Mouse (Mus musculus): ENCODE results near the gene Nudt14.

The Nudt14 gene

DNA sequence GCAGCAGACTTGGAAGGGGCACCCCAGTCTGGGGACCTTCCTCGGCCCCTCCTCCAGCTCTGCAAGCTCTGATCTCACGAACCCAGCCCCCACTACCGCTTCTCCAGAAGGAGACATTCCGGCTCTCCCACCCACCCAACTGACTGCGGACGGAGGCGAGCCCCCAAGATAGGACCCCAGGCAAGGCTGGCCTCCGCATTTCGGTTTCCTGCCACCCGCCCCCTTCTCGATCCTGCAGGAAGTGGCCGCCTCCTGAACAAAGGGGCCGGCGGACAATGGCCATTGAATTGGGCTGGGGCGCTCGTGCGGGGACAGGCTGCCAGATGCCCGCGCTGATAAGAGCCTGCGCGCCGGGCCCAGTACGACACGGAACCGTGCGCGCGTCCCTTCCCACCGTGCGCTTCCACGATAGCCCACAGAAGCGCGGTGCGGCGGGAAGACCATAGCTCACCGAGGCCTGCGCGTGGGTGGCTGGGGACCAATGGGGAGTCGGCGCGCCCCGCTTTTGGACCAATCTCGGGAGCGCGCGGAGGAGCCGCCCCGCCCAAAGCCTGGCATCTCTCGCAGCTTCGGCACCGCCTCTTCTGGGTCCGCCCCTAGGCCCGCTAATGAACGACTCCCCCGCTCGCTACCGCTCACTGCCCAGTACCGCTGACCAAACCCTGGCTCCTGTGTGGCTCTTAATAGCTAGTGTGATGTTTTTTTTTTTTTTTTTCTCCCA is 8.3 kb upstream of the Nudt14 start:
- DNase-seq (ENCODE audit: low spot score), result peak; percentile 94

DNA sequence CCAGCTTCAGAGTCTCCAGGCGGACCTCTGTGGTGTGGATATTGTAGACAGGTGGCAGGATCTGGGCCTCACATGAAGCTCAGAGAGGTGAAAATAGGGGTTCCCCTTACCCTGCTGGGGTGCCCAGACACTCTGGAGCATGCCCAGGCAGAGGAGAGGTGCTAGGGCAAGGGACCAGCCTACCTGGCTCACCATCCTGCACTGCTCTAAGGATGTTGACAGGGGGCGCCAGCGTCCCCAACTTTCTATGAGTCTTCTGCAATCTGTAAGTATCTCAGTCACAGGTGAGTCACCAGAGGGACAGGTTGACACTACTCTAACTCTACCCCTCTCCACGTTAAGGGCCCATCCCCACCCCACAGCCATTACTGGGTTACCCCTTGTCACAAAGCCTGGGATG is 5.4 kb upstream of the Nudt14 start:
- no peak for DNase-seq (ENCODE audit: low spot score)

GRCm38 (mm10) chr12:112943669-112944068 is 1.7 kb upstream of the Nudt14 start:
- DNase-seq (ENCODE audit: low spot score), result no peak

DNA sequence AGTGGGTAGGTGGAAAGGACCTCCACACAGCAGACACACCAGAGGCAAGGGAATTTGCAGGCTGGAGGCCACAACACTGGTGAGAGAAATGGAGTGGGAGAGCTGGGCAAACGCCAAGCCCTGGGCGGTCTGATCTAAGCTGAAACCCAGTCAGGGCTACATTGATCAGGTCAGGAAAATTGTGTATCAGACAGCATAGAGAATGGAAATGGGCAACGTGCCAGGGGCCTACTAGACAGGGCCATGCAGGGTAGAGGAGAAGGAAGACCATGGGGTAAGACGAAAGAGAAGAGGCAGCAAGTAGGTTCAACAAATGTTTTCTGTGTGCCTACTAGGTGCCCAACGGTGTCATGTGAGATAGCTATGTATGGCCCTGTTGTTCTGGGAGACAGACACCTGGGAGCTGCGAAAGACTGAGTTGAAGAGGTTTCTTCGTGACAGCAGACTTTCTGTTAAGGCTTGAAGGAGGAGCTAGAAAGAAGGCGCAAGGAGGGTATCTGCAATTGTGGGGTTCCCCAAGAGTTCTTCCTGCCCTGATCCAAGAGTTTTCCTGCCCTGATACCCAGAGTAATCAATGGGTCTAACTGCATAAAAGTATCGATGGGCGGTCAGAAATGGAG is 658 bp downstream of the Nudt14 start:
- DNase-seq (ENCODE audit: low spot score), result no peak

DNA sequence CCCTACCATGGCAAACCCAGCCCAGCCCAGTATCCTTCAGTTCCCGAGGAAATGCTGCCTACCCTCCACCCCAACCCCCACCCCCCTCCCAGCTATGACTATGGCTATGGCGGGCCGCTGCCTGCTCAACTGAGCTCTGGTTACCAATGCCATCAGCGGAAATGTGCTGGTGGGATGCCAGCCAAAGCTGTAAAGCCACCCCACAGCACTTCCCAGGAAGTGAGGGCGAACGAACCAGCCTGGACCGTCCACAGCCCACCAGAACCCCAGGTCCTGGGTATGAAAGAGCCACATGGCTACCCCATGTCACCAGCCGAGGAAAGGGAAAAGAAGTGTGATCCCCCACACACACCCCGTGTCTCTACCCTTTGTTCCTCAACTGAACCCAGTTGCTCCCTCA is 1.2 kb downstream of the Nudt14 start:
- no peak for DNase-seq (ENCODE audit: low spot score)

GRCm38 (mm10) chr12:112940238-112940637 is 1.7 kb downstream of the Nudt14 start:
- DNase-seq (ENCODE audit: low spot score), result no peak

DNA sequence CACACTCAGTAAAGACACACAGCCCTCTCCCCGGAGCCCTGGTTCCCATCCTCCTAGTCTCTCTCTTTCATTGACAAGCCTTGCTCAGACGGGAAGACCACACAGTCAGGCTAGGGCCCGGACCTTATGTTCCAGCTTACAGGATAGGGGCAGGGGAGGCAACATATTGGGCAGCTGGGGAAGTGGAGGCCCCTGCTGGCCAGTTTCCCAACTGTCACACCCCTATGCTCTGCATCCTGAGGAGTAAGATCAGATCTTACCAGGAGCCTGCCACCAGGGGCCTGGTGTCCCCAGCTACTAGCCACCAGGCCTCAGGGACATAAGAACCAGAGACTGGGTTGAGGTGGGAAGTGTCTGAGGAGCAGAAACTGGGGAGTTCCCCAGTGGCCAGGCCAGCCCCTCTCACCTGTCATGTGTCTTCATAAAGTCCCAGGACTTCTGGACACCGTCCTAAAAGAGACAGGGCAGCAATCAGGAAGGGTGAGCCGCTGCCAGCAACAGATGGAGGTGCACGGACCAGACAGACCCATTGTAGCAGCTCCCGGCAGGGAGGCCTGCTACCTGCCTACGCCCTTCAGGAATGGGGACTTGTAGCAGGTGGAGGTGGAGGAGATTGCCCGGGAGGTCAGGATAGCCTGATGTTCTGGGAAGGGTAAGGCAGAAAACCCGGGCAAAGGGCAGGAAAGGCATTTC is 2.9 kb downstream of the Nudt14 start:
- peak; percentile 76 for DNase-seq (ENCODE audit: low spot score)

- no peak for DNase-seq (ENCODE audit: low spot score)
These were observed 3.6 kb downstream of the Nudt14 start for GRCm38 (mm10) chr12:112938366-112938765.

- DNase-seq (ENCODE audit: low spot score), result no peak
These were observed 4.0 kb downstream of the Nudt14 start for GRCm38 (mm10) chr12:112937906-112938305.

DNA sequence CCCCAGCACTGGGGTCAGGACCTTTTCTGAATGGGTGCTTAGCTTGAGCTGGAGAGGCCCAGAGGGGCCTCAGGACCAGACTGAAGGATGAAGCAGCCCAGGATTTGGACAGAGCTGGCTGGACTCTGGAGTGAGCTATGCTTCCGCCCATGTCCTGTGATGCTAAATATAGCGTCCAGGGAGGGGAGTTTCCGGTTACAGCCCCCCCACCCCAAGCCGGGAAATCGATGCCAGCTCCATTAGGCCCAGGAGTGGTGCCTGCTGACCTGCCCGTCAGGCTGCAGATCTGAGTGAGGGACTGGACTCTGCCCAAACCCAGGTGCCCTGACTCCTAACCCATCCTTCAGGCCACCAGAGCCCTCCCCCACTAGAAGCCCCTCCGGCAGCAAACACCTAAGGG is 9.3 kb downstream of the Nudt14 start:
- DNase-seq (ENCODE audit: low spot score), result no peak

DNA sequence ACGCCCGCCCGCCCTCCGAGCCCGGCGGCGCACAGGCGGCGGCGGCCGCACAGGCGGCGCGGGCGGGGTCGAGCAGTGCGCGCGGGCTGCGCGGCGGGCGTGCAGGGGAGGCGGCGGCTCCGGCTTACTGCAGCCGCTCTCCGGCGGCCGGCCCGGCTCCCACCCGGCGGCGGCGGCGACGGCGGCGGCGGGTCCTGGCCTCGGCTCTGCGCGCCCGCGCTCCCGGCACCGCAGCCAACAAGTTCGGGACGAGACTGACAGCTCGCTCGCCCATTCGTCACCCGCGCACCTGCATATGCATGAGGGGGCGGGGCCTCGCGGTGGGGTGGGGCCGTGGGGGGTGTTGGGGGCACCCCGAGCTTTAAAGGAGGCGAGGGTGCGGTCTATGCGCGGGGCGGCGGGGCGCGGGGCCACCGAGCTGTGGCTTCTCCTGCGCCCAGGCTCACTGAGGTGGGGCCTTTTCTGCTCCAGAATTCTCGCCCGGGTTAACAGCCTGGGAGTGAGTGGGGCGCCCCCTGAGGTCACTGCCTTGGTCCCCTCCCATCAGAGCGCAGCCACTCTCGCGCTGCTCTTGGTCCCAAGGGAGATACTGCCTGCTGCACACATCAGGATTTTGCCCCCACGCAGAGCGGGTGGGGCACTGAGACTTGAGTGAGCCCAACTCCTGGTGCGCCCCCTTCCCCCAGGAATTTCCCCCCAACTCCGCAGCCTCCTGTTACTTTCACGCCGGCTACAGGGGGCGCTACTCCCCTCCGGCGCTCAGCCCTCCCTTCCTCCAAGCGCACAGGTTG is 12.2 kb downstream of the Nudt14 start, which contains the start of gene Jag2:
Jag2 (minus strand) TSS at position 215 of the 791 bp plus-strand sequence.
- peak; percentile 69 for DNase-seq (ENCODE audit: low spot score)

DNA sequence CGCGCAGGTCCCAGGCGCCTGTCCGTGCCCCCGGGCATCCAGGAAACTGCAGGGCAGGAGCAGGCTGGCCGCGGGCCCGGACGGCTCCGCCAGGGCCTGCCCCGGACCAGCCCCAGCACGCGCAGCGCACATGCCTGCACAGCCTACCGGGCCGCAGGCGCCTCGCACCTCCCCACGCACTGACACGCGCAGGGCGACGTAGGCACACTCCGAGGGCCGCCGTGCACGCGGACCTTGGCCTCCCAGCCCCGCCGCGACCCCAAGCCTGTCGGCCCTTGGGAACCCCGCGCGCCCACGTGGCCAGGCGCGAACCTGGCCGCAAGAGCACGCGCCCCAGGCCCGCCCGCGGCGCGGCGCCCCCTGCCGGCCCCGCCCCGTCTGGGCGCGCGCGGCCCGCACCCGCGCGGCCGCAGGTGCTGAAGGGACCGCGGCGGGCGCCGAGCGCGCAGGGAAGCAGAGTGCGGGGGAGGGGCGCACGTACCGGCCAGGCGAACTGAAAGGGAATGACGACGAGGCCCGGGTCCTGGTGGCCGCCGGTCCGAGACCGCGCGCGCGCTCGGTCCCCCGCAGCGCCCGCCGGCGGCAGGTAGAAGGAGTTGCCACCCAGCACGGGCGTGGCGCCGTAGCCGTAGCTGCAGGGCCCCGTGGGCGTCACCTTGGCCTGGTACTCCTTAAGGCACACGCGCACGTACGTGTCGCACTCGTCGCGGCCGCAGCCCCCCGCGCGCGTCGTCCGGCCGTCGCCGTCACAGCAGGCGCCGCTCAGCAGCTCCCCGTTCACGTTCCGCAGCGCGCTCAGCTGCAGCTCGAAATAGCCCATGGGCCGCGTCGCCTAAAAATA is 13.3 kb downstream of the Nudt14 start:
- DNase-seq (ENCODE audit: low spot score), result peak; percentile 50

DNA sequence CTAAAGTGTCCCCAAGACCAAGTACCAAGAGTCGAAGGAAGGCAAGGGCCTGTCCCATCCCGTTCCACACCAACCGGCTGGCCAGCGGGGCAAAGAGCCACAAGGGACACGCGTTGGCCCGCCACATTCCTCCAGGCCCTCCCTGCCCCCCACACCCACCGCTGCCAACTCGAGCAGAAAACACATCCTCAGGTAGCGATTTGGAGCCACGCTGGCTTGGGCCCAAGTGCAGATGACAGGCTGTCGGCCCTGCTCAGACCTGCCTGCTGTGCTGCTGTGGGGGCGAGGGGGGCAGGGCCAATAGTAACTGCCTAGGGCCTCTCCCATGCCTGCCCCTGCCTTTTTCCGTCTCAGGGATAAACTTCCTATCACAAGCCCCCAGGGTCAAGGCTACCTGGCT is 14.7 kb downstream of the Nudt14 start:
- no peak for DNase-seq (ENCODE audit: low spot score)

- no peak for DNase-seq (ENCODE audit: low spot score)
These were observed 16.0 kb downstream of the Nudt14 start for GRCm38 (mm10) chr12:112925950-112926349.

DNA sequence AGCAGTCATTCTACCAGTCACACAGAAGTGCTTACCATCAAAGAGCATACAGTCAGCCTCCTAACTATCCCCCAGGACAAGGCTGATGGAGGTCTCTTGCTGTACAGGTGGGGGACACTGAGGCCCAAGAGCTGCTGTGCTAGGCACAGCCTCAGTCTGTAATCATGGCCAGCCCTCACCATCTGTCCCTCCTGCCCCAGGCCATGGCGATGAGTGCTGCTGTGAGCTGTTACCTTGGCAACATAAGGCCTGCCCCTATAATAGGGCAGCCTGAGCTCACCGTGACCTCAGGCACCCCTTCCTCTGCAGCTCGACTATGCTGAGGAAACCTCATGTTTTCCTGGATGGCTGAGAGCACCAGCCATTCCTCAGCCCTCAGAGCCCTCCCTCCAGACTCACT is 19.4 kb downstream of the Nudt14 start:
- DNase-seq (ENCODE audit: low spot score), result peak; percentile 54

GRCm38 (mm10) chr12:112921518-112921917 is 20.4 kb downstream of the Nudt14 start:
- no peak for DNase-seq (ENCODE audit: low spot score)

GRCm38 (mm10) chr12:112917906-112918305 is 24.0 kb downstream of the Nudt14 start:
- DNase-seq (ENCODE audit: low spot score), result no peak

GRCm38 (mm10) chr12:112917486-112917885 is 24.4 kb downstream of the Nudt14 start:
- no peak for DNase-seq (ENCODE audit: low spot score)

- no peak for DNase-seq (ENCODE audit: low spot score)
These were observed 25.1 kb downstream of the Nudt14 start for GRCm38 (mm10) chr12:112916698-112917400.

- no peak for DNase-seq (ENCODE audit: low spot score)
These were observed 26.3 kb downstream of the Nudt14 start for GRCm38 (mm10) chr12:112915587-112915986.

GRCm38 (mm10) chr12:112914527-112914926 is 27.4 kb downstream of the Nudt14 start:
- DNase-seq (ENCODE audit: low spot score), result no peak
